38 mouse cellular contexts compared by ENCODE assay signal in genomic region chrX:9598036-9598435, GRCm38 (mm10). TPM values are rescaled to one million over a fixed set of nuclear protein-coding genes. Genes with fewer than 3 reads are reported as not detected.
"Had no signal": no experiment of that assay in that cellular context is flagged by ENCODE, and none has a peak within 500 bp of the region (broad histone marks: within the 10 kb centered on the region; RNA-seq: fewer than 3 reads in every experiment).

No protein-coding gene starts in this region.

RNA-seq across cellular contexts. Expression of gene H2al1o, which starts 25.8 kb away (rescaled TPM):
- total RNA-seq: gastrocnemius, adult 18-20 months; gastrocnemius, adult 8-10 months; gastrocnemius, postnatal 14 days; gastrocnemius, postnatal 36 days; granulocyte monocyte progenitor cell, adult 5-6 weeks; heart, adult 2 months; heart, postnatal 14 days; heart, postnatal 36 days; hematopoietic stem cell, adult 5-6 weeks; hindbrain, postnatal 0 days; layer of hippocampus, adult 18-20 months; layer of hippocampus, adult 8-10 months; layer of hippocampus, postnatal 14 days; layer of hippocampus, postnatal 36 days; left cerebral cortex, adult 18-20 months; left cerebral cortex, adult 8-10 months; left cerebral cortex, postnatal 10 days; left cerebral cortex, postnatal 25 days had no signal
- polyA plus RNA-seq: heart, adult 2 months; heart, embryonic 11.5 days; heart, embryonic 13.5 days; heart, embryonic 15.5 days; heart, postnatal 0 days; hindbrain, embryonic 11.5 days; hindbrain, embryonic 13.5 days; hindbrain, embryonic 15.5 days; hindbrain, postnatal 0 days; intestine, embryonic 14.5 days; intestine, embryonic 16.5 days; kidney, adult 2 months; kidney, embryonic 15.5 days; kidney, postnatal 0 days; large intestine, adult 2 months; limb, embryonic 10.5 days; limb, embryonic 12.5 days; limb, embryonic 14.5 days; liver, embryonic 11.5 days; liver, embryonic 13.5 days; liver, embryonic 15.5 days; liver, postnatal 0 days had no signal
